Mouse (Mus musculus): ENCODE results near the gene R3hdm2. TPM values are rescaled to one million over a fixed set of nuclear protein-coding genes. Genes with fewer than 3 reads are reported as not detected.
A peak's percentile ranks its signal among the peaks of the same experiment; 100 is the strongest.

R3hdm2 gene
- total RNA-seq (2021), result 100 to 1,000 TPM; 112 to 120 TPM

DNA sequence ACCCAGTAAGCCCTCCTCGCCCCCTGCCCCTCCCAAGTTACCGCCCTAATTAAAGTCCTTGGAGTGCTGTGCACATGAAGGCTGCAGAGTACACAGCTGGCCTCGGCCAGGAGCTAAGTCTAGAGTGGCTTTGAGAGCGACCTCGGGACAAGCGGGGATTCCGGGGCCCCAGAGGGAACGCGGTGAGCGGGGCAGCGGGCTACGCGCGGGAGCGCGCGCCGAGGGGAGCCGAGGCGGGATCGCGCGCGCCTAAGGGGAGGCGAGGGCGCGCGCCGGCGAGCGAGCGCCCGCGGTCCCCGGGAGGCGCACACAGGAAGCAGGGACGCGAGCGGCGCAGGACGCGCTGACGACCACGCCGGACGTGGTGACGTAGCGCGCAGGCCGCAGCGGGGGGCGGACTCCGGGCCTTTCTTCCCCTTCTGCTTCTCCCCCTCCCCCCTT is at the start of gene R3hdm2:
R3hdm2 (plus strand) TSS at position 77 of the 441 bp plus-strand sequence.
- intact Hi-C loops (cut with DNase I), result loop anchor here (5.0 kb wide), 1 partner anchor 42 kb away; no protein-coding TSS in a partner anchor
- DNase-seq, result peak; percentile 94

DNA sequence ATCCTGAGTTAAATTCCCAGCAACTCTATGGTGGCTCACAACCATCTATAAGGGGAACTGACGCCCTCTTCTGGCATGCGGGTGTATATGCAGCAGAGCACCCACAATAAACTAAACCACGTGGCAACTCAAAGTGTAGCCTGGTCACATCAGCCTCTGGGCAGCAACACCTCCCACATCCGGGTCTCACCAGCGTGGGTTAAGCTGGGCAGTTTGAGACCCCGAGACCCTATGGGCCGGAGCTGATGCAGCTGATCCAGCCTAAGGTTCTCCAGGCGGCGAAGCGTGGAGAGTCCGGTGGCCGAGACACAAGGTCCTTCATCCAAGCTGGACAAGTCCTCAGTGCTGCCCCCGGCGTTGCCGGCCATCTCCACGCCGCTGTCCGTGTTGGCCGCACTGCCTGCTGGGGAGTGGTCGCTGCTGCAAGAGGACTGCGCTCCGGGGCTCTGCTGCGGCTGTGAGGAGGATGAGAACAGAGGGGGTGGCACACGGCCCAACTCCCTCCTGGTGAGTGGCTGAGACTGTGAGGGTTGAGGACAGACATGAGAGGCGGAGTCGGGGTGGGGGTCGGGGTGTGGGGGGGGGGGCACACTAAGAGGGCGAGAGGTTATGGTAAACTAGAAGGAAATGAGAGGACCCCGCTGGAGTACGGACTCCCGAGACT is 47.8 kb upstream of the R3hdm2 start:
- intact Hi-C loops (cut with DNase I), result no loop called here

GRCm38 (mm10) chr10:127333152-127333551 is 47.0 kb upstream of the R3hdm2 start:
- intact Hi-C loops (cut with DNase I), result no loop called here
- no peak for DNase-seq

More for the DNA sequence above, 47.8 kb upstream of the R3hdm2 start:
- no peak for DNase-seq

DNA sequence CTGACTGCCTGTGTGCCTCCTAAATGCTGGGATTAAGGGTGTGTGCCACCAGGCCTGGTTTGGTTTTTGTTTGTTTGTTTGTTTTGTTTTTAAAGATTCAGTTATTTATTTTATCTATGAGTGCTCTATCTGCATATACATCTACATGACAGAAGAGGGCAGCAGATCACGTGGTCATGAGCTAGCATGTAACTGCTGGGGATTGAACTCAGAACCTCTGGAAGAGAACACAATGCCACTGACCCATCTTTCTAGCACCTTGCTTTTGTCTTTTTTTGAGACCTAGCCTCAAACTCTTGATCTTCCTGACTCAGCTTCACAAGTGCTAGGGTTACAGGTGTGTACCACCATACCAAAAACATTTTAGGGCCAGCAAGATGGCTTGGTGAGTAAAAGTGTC is 44.9 kb upstream of the R3hdm2 start:
- DNase-seq, result no peak
- intact Hi-C loops (cut with DNase I), result no loop called here

- no peak for DNase-seq
- intact Hi-C loops (cut with DNase I), result no loop called here
These were observed 43.2 kb upstream of the R3hdm2 start for GRCm38 (mm10) chr10:127336952-127337351.

DNA sequence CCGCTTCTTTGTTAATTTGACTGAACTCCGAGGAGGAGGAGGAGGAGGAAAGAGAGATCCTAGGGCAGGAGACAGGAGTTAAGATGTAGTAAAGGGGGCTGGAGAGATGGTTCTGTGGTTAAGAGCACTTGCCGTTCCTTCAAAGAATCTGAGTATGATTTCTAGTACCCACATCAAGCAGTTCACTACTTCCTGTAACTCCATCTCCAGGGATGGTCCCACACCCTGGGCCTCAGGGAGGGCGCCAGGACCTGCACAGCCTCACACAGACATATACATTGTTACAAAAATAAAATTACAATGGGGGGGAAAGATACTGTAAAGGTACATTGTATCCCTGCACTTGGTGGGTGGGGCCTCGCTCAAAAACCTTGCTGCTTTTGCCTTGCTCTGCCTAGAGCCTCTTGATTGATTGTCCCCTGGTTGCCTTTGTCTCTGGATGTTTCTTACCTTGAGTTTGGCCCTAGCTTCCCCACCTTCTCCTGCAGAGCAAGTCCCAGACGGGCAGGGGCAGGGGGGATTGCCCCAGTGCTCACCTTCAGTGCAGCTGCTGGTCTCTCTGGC is 42.5 kb upstream of the R3hdm2 start:
- DNase-seq, result no peak
- intact Hi-C loops (cut with DNase I), result no loop called here

DNA sequence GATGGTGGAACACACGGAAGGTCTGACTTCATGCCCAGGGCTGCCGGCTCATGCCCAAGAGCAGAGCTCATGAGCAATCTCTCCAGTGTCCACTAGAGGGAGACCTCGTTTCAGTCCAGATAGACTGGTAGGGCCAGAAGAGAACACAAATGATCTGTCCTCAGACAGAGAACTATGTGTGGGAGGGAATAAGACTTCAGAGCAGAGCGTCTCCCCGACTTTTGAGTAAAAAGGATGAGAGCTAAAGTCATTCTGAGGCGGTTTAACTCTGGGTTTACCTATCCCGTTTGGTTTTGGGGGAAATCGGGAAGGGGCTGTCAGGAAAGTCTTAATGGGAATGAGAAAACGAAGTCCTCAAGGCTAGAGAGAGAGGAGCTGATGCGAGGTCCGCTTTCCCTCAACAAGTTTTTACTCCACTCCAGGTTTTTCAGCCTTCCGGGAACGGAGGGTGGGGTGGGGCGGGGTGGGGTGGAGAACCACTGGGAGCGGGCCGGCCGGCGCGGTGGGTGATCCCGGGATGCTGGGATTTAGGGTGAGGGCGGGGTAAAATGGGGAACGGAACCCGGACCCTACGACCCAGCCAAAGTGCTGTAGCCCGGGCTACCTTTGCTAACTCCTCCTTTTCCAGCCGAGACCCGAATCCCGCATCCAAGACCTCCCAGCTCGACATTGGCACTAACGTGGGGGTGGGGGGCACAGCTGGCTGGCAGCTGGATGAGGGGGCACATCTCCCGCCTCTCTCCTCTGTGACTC is 41.0 kb upstream of the R3hdm2 start:
- intact Hi-C loops (cut with DNase I), result no loop called here
- peak; percentile 93 for DNase-seq

- intact Hi-C loops (cut with DNase I), result no loop called here
These were observed 40.2 kb upstream of the R3hdm2 start for GRCm38 (mm10) chr10:127339683-127340576.

DNA sequence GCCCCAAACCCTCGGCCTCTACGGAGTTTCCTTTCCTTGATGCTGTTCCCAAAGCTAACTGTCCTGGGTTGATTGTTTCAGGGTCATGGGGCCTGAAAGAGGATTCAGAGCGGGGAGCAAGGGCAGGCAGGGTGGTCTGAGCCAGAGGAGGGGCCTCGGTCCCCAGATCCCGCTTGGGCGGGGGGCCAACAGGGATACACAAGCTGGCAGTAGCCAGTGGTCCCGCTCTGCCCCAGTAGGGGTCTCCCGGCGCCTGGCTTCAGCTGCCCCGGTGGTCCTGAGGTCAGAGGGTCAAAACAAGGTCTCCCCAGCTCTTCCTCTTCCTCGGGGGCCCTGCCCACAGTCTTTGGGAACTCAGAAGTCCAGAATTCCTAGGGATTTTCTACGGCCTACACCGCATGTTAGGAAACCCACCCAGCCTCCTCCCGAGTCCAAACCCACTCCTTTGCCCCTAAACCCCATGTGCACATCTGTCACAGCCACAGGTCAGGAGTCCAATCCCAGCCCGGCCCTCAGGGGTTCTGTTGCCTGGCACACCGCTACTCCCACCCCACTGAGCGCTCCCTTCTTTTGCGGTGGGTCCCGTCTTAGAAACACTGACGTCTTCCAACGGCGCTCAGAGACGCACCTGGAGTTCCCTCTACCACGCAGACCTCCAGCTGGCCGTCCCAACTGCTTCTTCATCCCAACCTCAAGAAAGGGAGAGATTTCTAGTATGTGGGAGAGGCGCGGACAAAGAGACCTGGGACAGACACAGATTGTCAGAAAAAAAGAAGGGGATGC is 39.4 kb upstream of the R3hdm2 start:
- intact Hi-C loops (cut with DNase I), result no loop called here
- DNase-seq, result no peak

More at GRCm38 (mm10) chr10:127339683-127340576, 40.2 kb upstream of the R3hdm2 start:
- peak; percentile 66 to 69 for DNase-seq

- intact Hi-C loops (cut with DNase I), result no loop called here
- DNase-seq, result no peak
These were observed 38.8 kb upstream of the R3hdm2 start for GRCm38 (mm10) chr10:127341360-127341690.

DNA sequence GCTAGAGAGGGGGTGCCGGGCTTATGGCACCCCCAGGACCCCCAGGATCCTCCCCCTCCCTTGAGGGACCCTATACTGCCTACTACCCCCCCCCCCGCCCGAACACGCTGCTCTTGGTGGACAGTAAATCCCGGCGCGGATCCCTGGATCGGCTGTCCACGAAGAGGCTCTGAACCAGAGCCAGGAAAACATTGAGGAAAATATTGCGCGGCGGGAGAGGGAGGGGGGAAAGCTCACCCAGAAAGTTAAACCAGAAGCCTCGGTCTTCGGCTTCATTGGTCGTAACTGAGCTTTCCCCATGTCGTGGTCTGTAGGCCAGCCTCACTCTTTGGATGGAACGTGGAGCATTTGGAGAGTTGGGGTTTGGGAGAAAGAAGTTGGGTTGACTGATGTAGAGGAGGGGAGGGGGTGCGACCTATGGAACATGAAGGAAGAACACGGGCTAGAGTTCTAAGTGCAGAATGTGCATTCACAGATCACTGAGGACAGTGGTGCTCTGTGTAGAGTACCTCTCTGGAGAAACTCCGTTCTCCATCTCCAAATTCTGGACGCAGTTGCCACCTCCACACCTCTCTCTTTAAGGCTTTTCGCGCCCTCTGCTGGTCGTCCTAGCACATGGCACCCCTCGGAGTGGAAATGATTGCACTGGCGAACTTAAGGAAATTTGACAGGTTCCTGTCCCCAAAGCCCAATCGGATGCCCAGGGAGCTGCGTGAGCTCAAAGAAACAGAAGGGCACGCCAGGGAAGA is 38.1 kb upstream of the R3hdm2 start, which contains the start of gene Gli1:
Gli1 (minus strand) TSS at position 84 of the 749 bp plus-strand sequence.
- DNase-seq, result peak; percentile 89 to 95
- intact Hi-C loops (cut with DNase I), result no loop called here

- no peak for DNase-seq
- intact Hi-C loops (cut with DNase I), result no loop called here
These were observed 37.1 kb upstream of the R3hdm2 start for GRCm38 (mm10) chr10:127343029-127343428.

- intact Hi-C loops (cut with DNase I), result loop anchor here (1.0 kb wide), 1 partner anchor 52 kb away; no protein-coding TSS in a partner anchor
- DNase-seq, result no peak
These were observed 34.0 kb upstream of the R3hdm2 start for GRCm38 (mm10) chr10:127346173-127346572.

DNA sequence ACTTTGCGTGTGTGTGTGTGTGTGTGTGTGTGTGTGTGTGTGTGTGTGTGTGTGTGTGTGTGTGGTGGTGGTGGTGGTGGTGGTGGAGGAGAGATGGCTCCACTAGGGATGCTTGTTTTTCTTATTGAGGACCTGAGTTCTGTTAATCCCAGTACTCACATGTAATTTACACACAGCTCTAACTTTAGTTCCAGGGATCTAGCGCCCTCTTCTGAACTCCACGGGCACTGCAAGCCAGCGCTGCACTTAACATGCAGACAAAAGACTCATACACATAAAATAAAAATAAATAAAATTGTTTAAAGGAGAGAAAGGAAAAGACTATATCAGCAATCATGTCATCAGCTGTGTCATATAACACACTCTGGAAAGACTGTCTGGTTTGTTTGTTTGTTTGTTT is 31.2 kb upstream of the R3hdm2 start:
- intact Hi-C loops (cut with DNase I), result no loop called here
- no peak for DNase-seq

- intact Hi-C loops (cut with DNase I), result loop anchor here (5.0 kb wide), 1 partner anchor 87 kb away; no protein-coding TSS in a partner anchor
- DNase-seq, result no peak
These were observed 30.3 kb upstream of the R3hdm2 start for GRCm38 (mm10) chr10:127349810-127350209.

DNA sequence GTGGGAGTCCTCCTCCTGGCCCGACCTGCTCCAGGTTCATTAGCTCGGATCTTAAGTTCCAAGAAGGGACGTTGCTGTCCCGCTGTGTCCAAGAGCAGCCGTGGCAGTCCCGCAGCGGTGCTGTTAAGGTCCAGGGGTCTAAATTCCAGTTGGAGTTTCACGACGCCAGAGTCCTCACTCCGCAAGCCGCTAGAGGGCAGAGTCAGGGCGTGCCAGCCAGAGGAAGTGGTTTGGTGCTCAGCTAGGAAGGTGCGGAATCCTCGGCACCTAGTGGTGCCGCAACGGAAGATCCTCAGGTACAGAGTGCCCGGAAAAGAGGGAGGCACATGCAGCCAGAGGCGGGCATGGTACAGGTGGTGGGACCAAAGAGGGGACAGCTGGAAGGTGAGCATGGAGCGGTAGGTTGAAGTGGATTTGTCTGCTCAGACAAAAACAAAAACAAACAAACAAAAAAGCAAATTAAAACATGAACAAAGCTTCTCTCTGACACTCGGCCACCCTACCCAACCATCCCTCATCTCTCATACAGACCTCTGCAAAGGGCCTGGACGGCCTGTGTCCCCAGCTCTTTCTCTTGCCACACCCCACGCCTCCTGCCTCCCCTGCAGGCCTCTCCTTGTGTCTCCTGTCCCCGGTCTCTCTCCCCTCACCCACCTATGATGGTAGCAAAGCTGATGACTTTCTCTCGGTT is 29.4 kb upstream of the R3hdm2 start:
- intact Hi-C loops (cut with DNase I), result loop anchor here (5.0 kb wide), 1 partner anchor 87 kb away; no protein-coding TSS in a partner anchor
- DNase-seq, result peak; percentile 80 to 81

DNA sequence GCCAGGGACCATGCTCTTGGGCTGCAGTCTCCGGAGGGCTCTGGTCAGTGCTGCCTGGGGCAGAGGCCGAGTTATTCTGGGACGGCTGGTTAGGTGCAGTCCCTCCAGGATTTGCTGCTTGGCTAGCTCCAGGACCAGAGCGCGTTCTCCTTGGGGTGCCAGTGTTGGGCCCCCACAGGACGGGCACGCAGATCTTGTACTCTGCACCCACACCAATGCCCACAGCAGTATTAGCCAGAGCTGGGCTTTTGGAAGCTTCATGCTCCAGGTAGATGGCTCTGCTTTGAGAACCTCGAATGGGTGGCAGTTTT is 28.9 kb upstream of the R3hdm2 start:
- intact Hi-C loops (cut with DNase I), result loop anchor here (5.0 kb wide), 1 partner anchor 86 kb away; no protein-coding TSS in a partner anchor
- no peak for DNase-seq

GRCm38 (mm10) chr10:127351719-127352118 is 28.4 kb upstream of the R3hdm2 start:
- no peak for DNase-seq
- intact Hi-C loops (cut with DNase I), result loop anchor here (5.0 kb wide), 1 partner anchor 86 kb away; no protein-coding TSS in a partner anchor

Measured in heart, postnatal 10 days (tissue).